Mouse (Mus musculus): ENCODE data around the gene Gm21083.
"Not testable (repeated sequence)": the region's sequence is repeated elsewhere in the genome, so short reads cannot be mapped to it uniquely, and the experiment has no call there.

The Gm21083 gene

GRCm38 (mm10) chr5:15577033-15577432 lies at the start of gene Gm21083:
TSS of gene Gm21083 (plus strand) at chr5:15577333.
- DNase-seq = not testable (repeated sequence)

- not testable (repeated sequence) for DNase-seq
Measured at GRCm38 (mm10) chr5:15529122-15529521, 48.0 kb upstream of the Gm21083 start, which contains the start of gene Gm21190. TSS of gene Gm21190 (minus strand) at chr5:15529222.

- not testable (repeated sequence) for DNase-seq
Measured at GRCm38 (mm10) chr5:15548642-15549041, 28.5 kb upstream of the Gm21083 start.

GRCm38 (mm10) chr5:15549134-15549533 lies 28.0 kb upstream of the Gm21083 start:
- not testable (repeated sequence) for DNase-seq

- DNase-seq = not testable (repeated sequence)
Measured at GRCm38 (mm10) chr5:15549606-15550005, 27.5 kb upstream of the Gm21083 start.

- DNase-seq = not testable (repeated sequence)
Measured at GRCm38 (mm10) chr5:15558654-15559053, 18.5 kb upstream of the Gm21083 start.

GRCm38 (mm10) chr5:15561425-15562264 lies 15.5 kb upstream of the Gm21083 start:
- DNase-seq = not testable (repeated sequence)

- not testable (repeated sequence) for DNase-seq
Measured at GRCm38 (mm10) chr5:15573735-15574134, 3.4 kb upstream of the Gm21083 start.

- DNase-seq = peak; percentile 6 to 42
Measured at GRCm38 (mm10) chr5:15586351-15586750, 9.2 kb downstream of the Gm21083 start.

- DNase-seq = not testable (repeated sequence)
Measured at GRCm38 (mm10) chr5:15588291-15588690, 11.2 kb downstream of the Gm21083 start.

GRCm38 (mm10) chr5:15590635-15591034 lies 13.5 kb downstream of the Gm21083 start:
- DNase-seq = not testable (repeated sequence)

GRCm38 (mm10) chr5:15591577-15591976 lies 14.4 kb downstream of the Gm21083 start:
- DNase-seq = not testable (repeated sequence)

GRCm38 (mm10) chr5:15598831-15599230 lies 21.7 kb downstream of the Gm21083 start:
- DNase-seq = not testable (repeated sequence)

GRCm38 (mm10) chr5:15600342-15600741 lies 23.2 kb downstream of the Gm21083 start:
- peak in 1 of 2 experiments; percentile 23 for DNase-seq

- DNase-seq = not testable (repeated sequence)
Measured at GRCm38 (mm10) chr5:15601481-15601880, 24.3 kb downstream of the Gm21083 start.

- not testable (repeated sequence) for DNase-seq
Measured at GRCm38 (mm10) chr5:15601960-15602359, 24.8 kb downstream of the Gm21083 start.

- not testable (repeated sequence) for DNase-seq
Measured at GRCm38 (mm10) chr5:15602424-15602947, 25.4 kb downstream of the Gm21083 start.

- DNase-seq = not testable (repeated sequence)
Measured at GRCm38 (mm10) chr5:15603008-15603407, 25.9 kb downstream of the Gm21083 start.

GRCm38 (mm10) chr5:15603585-15603984 lies 26.5 kb downstream of the Gm21083 start:
- DNase-seq = not testable (repeated sequence)

- peak in 1 of 2 experiments; percentile 12 for DNase-seq
Measured at GRCm38 (mm10) chr5:15606677-15607076, 29.5 kb downstream of the Gm21083 start.

GRCm38 (mm10) chr5:15610695-15611094 lies 33.6 kb downstream of the Gm21083 start:
- peak in 1 of 2 experiments; percentile 3 for DNase-seq

GRCm38 (mm10) chr5:15616195-15616594 lies 39.1 kb downstream of the Gm21083 start:
- not testable (repeated sequence) for DNase-seq

- not testable (repeated sequence) for DNase-seq
Measured at GRCm38 (mm10) chr5:15618764-15619163, 41.6 kb downstream of the Gm21083 start, which contains the start of gene Speer4d. TSS of gene Speer4d (plus strand) at chr5:15619064.

- peak in 1 of 2 experiments; percentile 32 for DNase-seq
Measured at GRCm38 (mm10) chr5:15628136-15628535, 51.0 kb downstream of the Gm21083 start.
